Mouse (Mus musculus) ES-Bruce4 (cell line): ENCODE results near the gene Prlr. TPM values are rescaled to one million over a fixed set of nuclear protein-coding genes. Genes with fewer than 3 reads are reported as not detected.

Experiments
- H3K27ac ChIP-seq: 2 replicates; pipeline ENCODE4 v1.5.1; 2012; ENCODE audit warnings: low read length, inconsistent platforms; ENCODE audit not compliant: insufficient read depth
- H3K27me3 ChIP-seq: 2 replicates; pipeline ENCODE4 v1.6.1; 2012; ENCODE audit warnings: mild to moderate bottlenecking, low read length, inconsistent platforms; ENCODE audit not compliant: control insufficient read depth, poor library complexity, insufficient read depth, severe bottlenecking
- H3K36me3 ChIP-seq: 2 replicates; pipeline ENCODE4 v1.6.1; 2012; ENCODE audit warnings: inconsistent platforms, mild to moderate bottlenecking, low read length, moderate library complexity; ENCODE audit not compliant: control insufficient read depth, poor library complexity, insufficient read depth, severe bottlenecking
- H3K4me1 ChIP-seq: one replicate; pipeline ENCODE4 v1.8.1; 2011; ENCODE audit warnings: low read length; ENCODE audit not compliant: control insufficient read depth, insufficient read depth
- H3K4me3 ChIP-seq: 2 replicates; pipeline ENCODE4 v1.5.1; 2011; ENCODE audit warnings: low read depth, mild to moderate bottlenecking, low read length
- H3K9ac ChIP-seq: 2 replicates; pipeline ENCODE4 v1.6.1; 2012; ENCODE audit warnings: low read depth, mild to moderate bottlenecking, inconsistent platforms; ENCODE audit not compliant: poor library complexity, severe bottlenecking
- H3K9me3 ChIP-seq: replicated peaks from 2 replicates; pipeline ENCODE4 v1.6.1; 2012; ENCODE audit warnings: mild to moderate bottlenecking, low read length, inconsistent platforms; ENCODE audit not compliant: control insufficient read depth, poor library complexity, insufficient read depth, severe bottlenecking
- CTCF ChIP-seq: IDR thresholded peaks from one replicate; pipeline ENCODE4 v1.8.1; 2011; ENCODE audit warnings: low read depth, low read length
- EP300 ChIP-seq: IDR thresholded peaks from 2 replicates; pipeline ENCODE4 v1.6.1; 2011; ENCODE audit warnings: low read depth, low read length; ENCODE audit not compliant: insufficient read depth
- POLR2A ChIP-seq: IDR thresholded peaks from one replicate; pipeline ENCODE4 v1.8.1; 2011; ENCODE audit warnings: low read length; ENCODE audit not compliant: insufficient read depth
- polyA plus RNA-seq: library from polyadenylated mRNA; stranded (reverse); fragments of >200 nt; gene quantifications from 2 replicates; pipeline ENCODE4 v1.2.4, GENCODE M21; 2011; ENCODE audit warnings: low read depth; ENCODE audit not compliant: missing spikeins, insufficient read depth, insufficient read length

Gene Prlr
- polyA plus RNA-seq, 1 experiment: 2.6 TPM

- H3K4me1 ChIP-seq: no peaks in the 10 kb centered on the region
- H3K27me3 ChIP-seq: no peaks in the 10 kb centered on the region
- H3K4me3 ChIP-seq: no peak overlapping the region
- H3K36me3 ChIP-seq: no peaks in the 10 kb centered on the region
- TF ChIP-seq EP300 (no peak), POLR2A (no peak), CTCF (no peak)
- no peak overlapping the region for H3K27ac ChIP-seq
- no peaks in the 10 kb centered on the region for H3K9me3 ChIP-seq
- no peak overlapping the region for H3K9ac ChIP-seq
Measured at GRCm38 (mm10) chr15:10202504-10203302, 25.7 kb downstream of the Prlr start.

- no peak overlapping the region for H3K4me3 ChIP-seq
- H3K27ac ChIP-seq: no peak overlapping the region
- TF ChIP-seq POLR2A: no peak
- TF ChIP-seq CTCF: no peak
- no peak for TF ChIP-seq EP300
- H3K4me1 ChIP-seq: peaks cover 5% of the 10 kb centered on the region
- H3K27me3 ChIP-seq: no peaks in the 10 kb centered on the region
- no peaks in the 10 kb centered on the region for H3K36me3 ChIP-seq
- H3K9me3 ChIP-seq: no peaks in the 10 kb centered on the region
- no peak overlapping the region for H3K9ac ChIP-seq
Measured at GRCm38 (mm10) chr15:10210261-10210770, 33.3 kb downstream of the Prlr start.

GRCm38 (mm10) chr15:10211992-10212391 is 35.0 kb downstream of the Prlr start:
- no peaks in the 10 kb centered on the region for H3K9me3 ChIP-seq

GRCm38 (mm10) chr15:10213213-10213612 is 36.2 kb downstream of the Prlr start:
- Histone ChIP-seq H3K9me3 (no peaks in the 10 kb centered on the region), H3K36me3 (no peaks in the 10 kb centered on the region), H3K4me1 (peaks cover 5% of the 10 kb centered on the region), H3K9ac (no peak overlapping the region), H3K27ac (no peak overlapping the region), H3K4me3 (no peak overlapping the region), H3K27me3 (no peaks in the 10 kb centered on the region)
- TF ChIP-seq EP300 (no peak), CTCF (no peak), POLR2A (no peak)

More at GRCm38 (mm10) chr15:10211992-10212391, 35.0 kb downstream of the Prlr start:
- Histone ChIP-seq H3K4me1 (peaks cover 5% of the 10 kb centered on the region), H3K27ac (no peak overlapping the region), H3K36me3 (no peaks in the 10 kb centered on the region), H3K4me3 (no peak overlapping the region), H3K27me3 (no peaks in the 10 kb centered on the region), H3K9ac (no peak overlapping the region)
- no peak for TF ChIP-seq POLR2A
- no peak for TF ChIP-seq CTCF
- no peak for TF ChIP-seq EP300

- Histone ChIP-seq H3K27me3 (no peaks in the 10 kb centered on the region), H3K27ac (no peak overlapping the region), H3K9ac (no peak overlapping the region), H3K4me1 (peaks cover 5% of the 10 kb centered on the region), H3K4me3 (no peak overlapping the region), H3K36me3 (no peaks in the 10 kb centered on the region), H3K9me3 (no peaks in the 10 kb centered on the region)
- TF ChIP-seq POLR2A: no peak
Measured at GRCm38 (mm10) chr15:10213710-10214109, 36.7 kb downstream of the Prlr start.

GRCm38 (mm10) chr15:10215719-10216118 is 38.7 kb downstream of the Prlr start:
- H3K9ac ChIP-seq: no peak overlapping the region
- no peaks in the 10 kb centered on the region for H3K36me3 ChIP-seq
- no peaks in the 10 kb centered on the region for H3K9me3 ChIP-seq
- H3K4me1 ChIP-seq: peaks cover 5% of the 10 kb centered on the region
- no peaks in the 10 kb centered on the region for H3K27me3 ChIP-seq
- no peak overlapping the region for H3K27ac ChIP-seq
- H3K4me3 ChIP-seq: no peak overlapping the region
- TF ChIP-seq POLR2A (no peak), EP300 (no peak), CTCF (no peak)
